Mouse (Mus musculus) ES-Bruce4 (cell line): ENCODE data around the gene Arhgap15. TPM values are rescaled to one million over a fixed set of nuclear protein-coding genes. Genes with fewer than 3 reads are reported as not detected.

Experiments used
- H3K27ac ChIP-seq: 2 replicates; pipeline ENCODE4 v1.5.1; 2012; ENCODE audit warnings: low read length, inconsistent platforms; ENCODE audit not compliant: insufficient read depth
- H3K27me3 ChIP-seq: 2 replicates; pipeline ENCODE4 v1.6.1; 2012; ENCODE audit warnings: mild to moderate bottlenecking, low read length, inconsistent platforms; ENCODE audit not compliant: control insufficient read depth, poor library complexity, insufficient read depth, severe bottlenecking
- H3K36me3 ChIP-seq: 2 replicates; pipeline ENCODE4 v1.6.1; 2012; ENCODE audit warnings: inconsistent platforms, mild to moderate bottlenecking, low read length, moderate library complexity; ENCODE audit not compliant: control insufficient read depth, poor library complexity, insufficient read depth, severe bottlenecking
- H3K4me1 ChIP-seq: one replicate; pipeline ENCODE4 v1.8.1; 2011; ENCODE audit warnings: low read length; ENCODE audit not compliant: control insufficient read depth, insufficient read depth
- H3K4me3 ChIP-seq: 2 replicates; pipeline ENCODE4 v1.5.1; 2011; ENCODE audit warnings: low read depth, mild to moderate bottlenecking, low read length
- H3K9ac ChIP-seq: 2 replicates; pipeline ENCODE4 v1.6.1; 2012; ENCODE audit warnings: low read depth, mild to moderate bottlenecking, inconsistent platforms; ENCODE audit not compliant: poor library complexity, severe bottlenecking
- H3K9me3 ChIP-seq: replicated peaks from 2 replicates; pipeline ENCODE4 v1.6.1; 2012; ENCODE audit warnings: mild to moderate bottlenecking, low read length, inconsistent platforms; ENCODE audit not compliant: control insufficient read depth, poor library complexity, insufficient read depth, severe bottlenecking
- CTCF ChIP-seq: IDR thresholded peaks from one replicate; pipeline ENCODE4 v1.8.1; 2011; ENCODE audit warnings: low read depth, low read length
- EP300 ChIP-seq: IDR thresholded peaks from 2 replicates; pipeline ENCODE4 v1.6.1; 2011; ENCODE audit warnings: low read depth, low read length; ENCODE audit not compliant: insufficient read depth
- POLR2A ChIP-seq: IDR thresholded peaks from one replicate; pipeline ENCODE4 v1.8.1; 2011; ENCODE audit warnings: low read length; ENCODE audit not compliant: insufficient read depth
- polyA plus RNA-seq: library from polyadenylated mRNA; stranded (reverse); fragments of >200 nt; gene quantifications from 2 replicates; pipeline ENCODE4 v1.2.4, GENCODE M21; 2011; ENCODE audit warnings: low read depth; ENCODE audit not compliant: missing spikeins, insufficient read depth, insufficient read length

The Arhgap15 gene
- polyA plus RNA-seq, 1 experiment, result not detected

DNA sequence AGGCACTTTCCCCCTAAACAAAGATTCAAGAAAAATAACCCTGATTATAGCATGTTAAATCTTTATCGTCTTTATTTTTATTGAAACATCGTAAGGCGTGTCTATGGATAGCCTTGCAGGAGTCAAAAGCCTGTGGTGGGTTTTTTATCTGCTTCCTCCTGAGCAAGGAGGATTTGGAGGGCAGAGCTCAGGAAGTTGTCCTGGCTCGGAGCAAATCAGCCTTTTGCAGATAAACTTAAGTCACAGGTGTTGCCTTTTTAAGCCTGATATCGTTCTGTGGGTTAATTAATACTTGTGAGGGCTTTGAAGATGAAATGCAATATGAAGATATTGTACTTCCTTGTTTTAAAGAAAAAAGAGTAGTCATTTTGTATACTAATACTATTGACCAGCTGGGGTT, 87.3 kb downstream of the Arhgap15 start:
- H3K4me3 ChIP-seq, result no peak overlapping the region
- no peak overlapping the region for H3K27ac ChIP-seq
- H3K4me1 ChIP-seq, result no peaks in the 10 kb centered on the region
- H3K9me3 ChIP-seq, result no peaks in the 10 kb centered on the region
- no peak overlapping the region for H3K9ac ChIP-seq
- H3K36me3 ChIP-seq, result no peaks in the 10 kb centered on the region
- H3K27me3 ChIP-seq, result no peaks in the 10 kb centered on the region
- TF ChIP-seq POLR2A, result no peak
- TF ChIP-seq EP300, result no peak
- no peak for TF ChIP-seq CTCF

DNA sequence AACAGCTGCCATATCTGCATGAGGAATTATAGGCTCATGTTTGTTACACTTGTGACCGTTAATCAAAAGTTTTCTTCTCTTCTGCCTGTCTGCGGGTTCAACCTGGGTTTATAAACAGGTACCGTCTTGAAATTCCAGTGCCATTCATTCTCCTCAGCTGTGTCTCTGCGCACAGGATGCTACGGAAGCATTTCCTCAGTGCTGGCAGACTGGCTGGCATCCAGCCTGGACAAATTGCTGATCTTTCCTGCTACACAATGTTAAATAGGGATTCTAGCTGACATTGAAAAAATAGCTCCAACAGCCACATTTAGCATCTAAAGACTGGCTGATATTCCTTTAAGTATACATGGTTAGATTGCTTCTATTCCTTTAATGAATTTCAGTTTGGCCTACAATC, 93.0 kb downstream of the Arhgap15 start:
- no peaks in the 10 kb centered on the region for H3K27me3 ChIP-seq
- TF ChIP-seq EP300 (no peak), POLR2A (no peak), CTCF (no peak)
- H3K9me3 ChIP-seq, result no peaks in the 10 kb centered on the region
- H3K36me3 ChIP-seq, result no peaks in the 10 kb centered on the region
- no peak overlapping the region for H3K27ac ChIP-seq
- H3K4me1 ChIP-seq, result no peaks in the 10 kb centered on the region
- no peak overlapping the region for H3K4me3 ChIP-seq
- H3K9ac ChIP-seq, result no peak overlapping the region

GRCm38 (mm10) chr2:43851195-43851594, 102.6 kb downstream of the Arhgap15 start:
- Histone ChIP-seq H3K9me3 (no peaks in the 10 kb centered on the region), H3K36me3 (no peaks in the 10 kb centered on the region), H3K27me3 (no peaks in the 10 kb centered on the region), H3K27ac (no peak overlapping the region), H3K4me3 (no peak overlapping the region), H3K9ac (no peak overlapping the region), H3K4me1 (no peaks in the 10 kb centered on the region)
- TF ChIP-seq CTCF, result no peak
- no peak for TF ChIP-seq POLR2A
- TF ChIP-seq EP300, result no peak

- H3K4me1 ChIP-seq, result no peaks in the 10 kb centered on the region
- no peaks in the 10 kb centered on the region for H3K36me3 ChIP-seq
- no peaks in the 10 kb centered on the region for H3K9me3 ChIP-seq
- TF ChIP-seq CTCF (no peak), POLR2A (no peak)
- H3K9ac ChIP-seq, result no peak overlapping the region
- no peak overlapping the region for H3K4me3 ChIP-seq
- no peak overlapping the region for H3K27ac ChIP-seq
- H3K27me3 ChIP-seq, result no peaks in the 10 kb centered on the region
Observed at GRCm38 (mm10) chr2:43862709-43863108, 114.1 kb downstream of the Arhgap15 start.

- Histone ChIP-seq H3K27ac (no peak overlapping the region), H3K9me3 (no peaks in the 10 kb centered on the region), H3K27me3 (no peaks in the 10 kb centered on the region), H3K9ac (no peak overlapping the region), H3K36me3 (no peaks in the 10 kb centered on the region), H3K4me3 (no peak overlapping the region), H3K4me1 (no peaks in the 10 kb centered on the region)
- TF ChIP-seq CTCF (peak; percentile 58), POLR2A (no peak), EP300 (no peak)
Observed at GRCm38 (mm10) chr2:43902403-43902973, 153.9 kb downstream of the Arhgap15 start.

- no peaks in the 10 kb centered on the region for H3K9me3 ChIP-seq
- no peaks in the 10 kb centered on the region for H3K36me3 ChIP-seq
Observed at GRCm38 (mm10) chr2:43907496-43907895, 158.9 kb downstream of the Arhgap15 start.

More at GRCm38 (mm10) chr2:43907496-43907895, 158.9 kb downstream of the Arhgap15 start:
- no peaks in the 10 kb centered on the region for H3K27me3 ChIP-seq
- TF ChIP-seq CTCF (no peak), EP300 (no peak)
- no peak overlapping the region for H3K9ac ChIP-seq
- H3K4me1 ChIP-seq, result no peaks in the 10 kb centered on the region
- no peak overlapping the region for H3K27ac ChIP-seq
- H3K4me3 ChIP-seq, result no peak overlapping the region
